Mouse (Mus musculus): ENCODE measurements around the gene Cdsn. TPM values are rescaled to one million over a fixed set of nuclear protein-coding genes. Genes with fewer than 3 reads are reported as not detected.

The Cdsn gene
- polyA plus RNA-seq, 1 experiment, result 0.13 TPM

GRCm38 (mm10) chr17:35593786-35594185, 41.9 kb downstream of the Cdsn start:
- WGBS, result 34% methylated on average over 4 of the region's 4 CpGs
- Histone ChIP-seq H3K27ac (ENCODE audit: insufficient read depth, low read length) (no peak overlapping the region), H3K4me3 (ENCODE audit: extremely low read depth, insufficient read depth, insufficient read length) (no peak overlapping the region), H3K4me1 (ENCODE audit: control insufficient read depth, insufficient read depth, insufficient read length) (no peaks in the 10 kb centered on the region), H3K27me3 (ENCODE audit: control insufficient read depth, insufficient read depth, low read length) (peaks cover 1% of the 10 kb centered on the region; the same call in 1 of the 2 replicates), H3K36me3 (ENCODE audit: control insufficient read depth, insufficient read depth, low read length) (no peaks in the 10 kb centered on the region)
- TF ChIP-seq POLR2A (IDR thresholded peaks at IDR 0.05; ENCODE audit: low read depth, low read length) (no peak), CTCF (IDR thresholded peaks at IDR 0.05; ENCODE audit: extremely low read depth, insufficient read depth, insufficient read length, insufficient replicate concordance) (no peak)
- DNase-seq (ENCODE audit: low read depth in 1 of 2, low spot score in 2 of 2), result no peak

- H3K4me1 ChIP-seq (ENCODE audit: control insufficient read depth, insufficient read depth, insufficient read length), result no peaks in the 10 kb centered on the region
- TF ChIP-seq CTCF (IDR thresholded peaks at IDR 0.05; ENCODE audit: extremely low read depth, insufficient read depth, insufficient read length, insufficient replicate concordance), result no peak
- no peak for TF ChIP-seq POLR2A (IDR thresholded peaks at IDR 0.05; ENCODE audit: low read depth, low read length)
- 79% methylated on average over 7 of the region's 7 CpGs for WGBS
- no peak overlapping the region for H3K27ac ChIP-seq (ENCODE audit: insufficient read depth, low read length)
- no peak overlapping the region for H3K4me3 ChIP-seq (ENCODE audit: extremely low read depth, insufficient read depth, insufficient read length)
- H3K27me3 ChIP-seq (ENCODE audit: control insufficient read depth, insufficient read depth, low read length), result peaks cover 1% of the 10 kb centered on the region; the same call in 1 of the 2 replicates
- no peak for DNase-seq (ENCODE audit: low read depth in 1 of 2, low spot score in 2 of 2)
- no peaks in the 10 kb centered on the region for H3K36me3 ChIP-seq (ENCODE audit: control insufficient read depth, insufficient read depth, low read length)
Measured at GRCm38 (mm10) chr17:35594456-35594855, 42.5 kb downstream of the Cdsn start.

- DNase-seq (ENCODE audit: low read depth in 1 of 2, low spot score in 2 of 2), result no peak
- no peak overlapping the region for H3K27ac ChIP-seq (ENCODE audit: insufficient read depth, low read length)
- no peaks in the 10 kb centered on the region for H3K36me3 ChIP-seq (ENCODE audit: control insufficient read depth, insufficient read depth, low read length)
- H3K4me1 ChIP-seq (ENCODE audit: control insufficient read depth, insufficient read depth, insufficient read length), result no peaks in the 10 kb centered on the region
- H3K4me3 ChIP-seq (ENCODE audit: extremely low read depth, insufficient read depth, insufficient read length), result no peak overlapping the region
- H3K27me3 ChIP-seq (ENCODE audit: control insufficient read depth, insufficient read depth, low read length), result peaks cover 1% of the 10 kb centered on the region; the same call in 1 of the 2 replicates
- TF ChIP-seq POLR2A (IDR thresholded peaks at IDR 0.05; ENCODE audit: low read depth, low read length) (no peak), CTCF (IDR thresholded peaks at IDR 0.05; ENCODE audit: extremely low read depth, insufficient read depth, insufficient read length, insufficient replicate concordance) (no peak)
- WGBS, result 90% methylated on average over 3 of the region's 3 CpGs
Measured at GRCm38 (mm10) chr17:35597399-35597798, 45.5 kb downstream of the Cdsn start.

DNA sequence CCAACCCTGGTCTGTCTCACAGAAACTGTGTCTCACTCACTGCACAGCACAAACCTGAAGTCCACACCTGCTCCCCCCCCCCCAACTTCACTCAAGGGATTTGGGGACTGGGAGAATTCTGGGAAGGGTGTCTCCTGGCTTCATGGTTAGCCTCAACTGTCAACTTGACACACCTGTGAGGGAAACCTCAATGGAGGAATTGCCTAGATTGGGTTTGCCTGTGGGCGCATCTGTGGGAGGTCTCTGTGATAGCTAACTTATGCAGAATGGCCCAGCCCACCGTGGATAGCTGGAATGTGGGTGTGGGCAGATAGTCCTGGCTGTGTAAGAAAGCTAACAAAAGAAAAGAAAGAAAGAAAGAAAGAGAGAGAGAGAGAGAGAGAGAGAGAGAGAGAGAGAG, 49.3 kb downstream of the Cdsn start, which contains the start of gene Sfta2:
TSS of gene Sfta2 (plus strand) at position 301 of the 400 bp plus-strand sequence.
- WGBS, result 62% methylated on average over 2 of the region's 2 CpGs
- no peaks in the 10 kb centered on the region for H3K4me1 ChIP-seq (ENCODE audit: control insufficient read depth, insufficient read depth, insufficient read length)
- H3K36me3 ChIP-seq (ENCODE audit: control insufficient read depth, insufficient read depth, low read length), result no peaks in the 10 kb centered on the region
- no peak within 1 kb of the TSS for H3K27ac ChIP-seq (ENCODE audit: insufficient read depth, low read length)
- no peak within 1 kb of the TSS for H3K4me3 ChIP-seq (ENCODE audit: extremely low read depth, insufficient read depth, insufficient read length)
- no peak for DNase-seq (ENCODE audit: low read depth in 1 of 2, low spot score in 2 of 2)
- no peak for TF ChIP-seq CTCF (IDR thresholded peaks at IDR 0.05; ENCODE audit: extremely low read depth, insufficient read depth, insufficient read length, insufficient replicate concordance)
- TF ChIP-seq POLR2A (IDR thresholded peaks at IDR 0.05; ENCODE audit: low read depth, low read length), result no peak
- H3K27me3 ChIP-seq (ENCODE audit: control insufficient read depth, insufficient read depth, low read length), result peaks cover 1% of the 10 kb centered on the region; the same call in 1 of the 2 replicates

DNA sequence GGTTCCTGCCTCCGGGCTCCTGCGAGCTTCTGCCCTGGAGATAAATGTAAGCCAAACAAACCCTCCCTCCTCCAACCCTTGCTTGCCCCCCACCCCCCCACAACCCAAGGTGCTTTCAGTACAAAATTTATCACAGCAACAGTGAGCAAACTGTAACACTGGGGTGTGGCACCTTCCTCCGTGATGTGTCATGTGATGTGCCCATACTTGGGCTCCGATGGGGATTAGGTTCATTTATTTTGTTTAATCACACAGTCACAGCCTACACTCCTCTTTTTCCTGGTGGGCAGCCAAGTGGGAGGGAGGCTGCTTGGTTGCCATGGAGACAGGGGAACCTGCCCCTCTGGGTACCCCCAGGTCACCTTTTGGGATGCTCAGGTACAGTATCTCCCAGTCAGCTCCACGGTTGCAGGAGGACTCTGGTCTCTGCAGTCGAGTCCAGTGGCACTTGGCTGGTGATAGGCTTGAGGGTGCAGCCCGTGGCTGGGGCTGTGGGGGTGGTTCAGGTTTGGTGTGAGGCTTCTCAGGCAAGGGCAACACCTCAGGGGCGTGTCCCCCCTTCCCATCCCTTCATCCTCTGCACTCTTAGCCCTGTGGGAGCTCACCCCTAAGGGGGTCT, 49.9 kb downstream of the Cdsn start:
- Histone ChIP-seq H3K36me3 (ENCODE audit: control insufficient read depth, insufficient read depth, low read length) (no peaks in the 10 kb centered on the region), H3K4me1 (ENCODE audit: control insufficient read depth, insufficient read depth, insufficient read length) (no peaks in the 10 kb centered on the region)

More for the DNA sequence above, 49.9 kb downstream of the Cdsn start:
- WGBS, result 65% methylated on average over 8 of the region's 8 CpGs
- Histone ChIP-seq H3K27me3 (ENCODE audit: control insufficient read depth, insufficient read depth, low read length) (peaks cover 1% of the 10 kb centered on the region; the same call in 1 of the 2 replicates), H3K27ac (ENCODE audit: insufficient read depth, low read length) (no peak overlapping the region), H3K4me3 (ENCODE audit: extremely low read depth, insufficient read depth, insufficient read length) (no peak overlapping the region)
- TF ChIP-seq CTCF (IDR thresholded peaks at IDR 0.05; ENCODE audit: extremely low read depth, insufficient read depth, insufficient read length, insufficient replicate concordance), result no peak
- no peak for TF ChIP-seq POLR2A (IDR thresholded peaks at IDR 0.05; ENCODE audit: low read depth, low read length)
- no peak for DNase-seq (ENCODE audit: low read depth in 1 of 2, low spot score in 2 of 2)

Other genes starting within 250 kb of the Cdsn start
- not detected in 2 replicates for gene H2-Q1, start 231.7 kb upstream of the Cdsn start, polyA plus RNA-seq (2012; rRNA removed)
- gene H2-Q2, start 209.9 kb upstream of the Cdsn start, polyA plus RNA-seq (2012; rRNA removed), result 0.48 and 0.58 TPM in 2 replicates
- gene H2-Q4, start 172.5 kb upstream of the Cdsn start, polyA plus RNA-seq (2012; rRNA removed), result 249 and 304 TPM in 2 replicates
- 239 and 253 TPM in 2 replicates for gene H2-Q6, start 127.3 kb upstream of the Cdsn start, polyA plus RNA-seq (2012; rRNA removed)
- 667 and 745 TPM in 2 replicates for gene H2-Q7, start 113.0 kb upstream of the Cdsn start, polyA plus RNA-seq (2012; rRNA removed)
- gene H2-Q10, start 82.0 kb upstream of the Cdsn start, polyA plus RNA-seq (2012; rRNA removed), result 7.7 and 11.0 TPM in 2 replicates
- gene Pou5f1, start 46.1 kb upstream of the Cdsn start, polyA plus RNA-seq (2012; rRNA removed), result not detected in 2 replicates
- gene Tcf19, start 35.3 kb upstream of the Cdsn start, polyA plus RNA-seq (2012; rRNA removed), result 9.6 and 13.5 TPM in 2 replicates
- 4.2 and 4.4 TPM in 2 replicates for gene Cchcr1, start 35.0 kb upstream of the Cdsn start, polyA plus RNA-seq (2012; rRNA removed)
- gene Psors1c2, start 18.9 kb upstream of the Cdsn start, polyA plus RNA-seq (2012; rRNA removed), result 0.09 TPM in 1 of 2 replicates, not detected in the other
- gene 2300002M23Rik, start 15.3 kb downstream of the Cdsn start, polyA plus RNA-seq (2012; rRNA removed), result not detected in 2 replicates
- gene Sfta2, start 49.4 kb downstream of the Cdsn start, polyA plus RNA-seq (2012; rRNA removed), result not detected in 2 replicates
- not detected in 2 replicates for gene Gm9573, start 74.5 kb downstream of the Cdsn start, polyA plus RNA-seq (2012; rRNA removed)
- gene Mucl3, start 91.6 kb downstream of the Cdsn start, polyA plus RNA-seq (2012; rRNA removed), result not detected in 2 replicates
- gene Vars2, start 115.5 kb downstream of the Cdsn start, polyA plus RNA-seq (2012; rRNA removed), result 28.9 and 37.3 TPM in 2 replicates
- gene Gtf2h4, start 121.6 kb downstream of the Cdsn start, polyA plus RNA-seq (2012; rRNA removed), result 21.7 and 23.5 TPM in 2 replicates
- 27.0 and 38.7 TPM in 2 replicates for gene Ddr1, start 152.5 kb downstream of the Cdsn start, polyA plus RNA-seq (2012; rRNA removed)

Data from spleen, adult 2 months (tissue).